Mouse (Mus musculus): ENCODE results near the gene Bcl7a.

Bcl7a gene

DNA sequence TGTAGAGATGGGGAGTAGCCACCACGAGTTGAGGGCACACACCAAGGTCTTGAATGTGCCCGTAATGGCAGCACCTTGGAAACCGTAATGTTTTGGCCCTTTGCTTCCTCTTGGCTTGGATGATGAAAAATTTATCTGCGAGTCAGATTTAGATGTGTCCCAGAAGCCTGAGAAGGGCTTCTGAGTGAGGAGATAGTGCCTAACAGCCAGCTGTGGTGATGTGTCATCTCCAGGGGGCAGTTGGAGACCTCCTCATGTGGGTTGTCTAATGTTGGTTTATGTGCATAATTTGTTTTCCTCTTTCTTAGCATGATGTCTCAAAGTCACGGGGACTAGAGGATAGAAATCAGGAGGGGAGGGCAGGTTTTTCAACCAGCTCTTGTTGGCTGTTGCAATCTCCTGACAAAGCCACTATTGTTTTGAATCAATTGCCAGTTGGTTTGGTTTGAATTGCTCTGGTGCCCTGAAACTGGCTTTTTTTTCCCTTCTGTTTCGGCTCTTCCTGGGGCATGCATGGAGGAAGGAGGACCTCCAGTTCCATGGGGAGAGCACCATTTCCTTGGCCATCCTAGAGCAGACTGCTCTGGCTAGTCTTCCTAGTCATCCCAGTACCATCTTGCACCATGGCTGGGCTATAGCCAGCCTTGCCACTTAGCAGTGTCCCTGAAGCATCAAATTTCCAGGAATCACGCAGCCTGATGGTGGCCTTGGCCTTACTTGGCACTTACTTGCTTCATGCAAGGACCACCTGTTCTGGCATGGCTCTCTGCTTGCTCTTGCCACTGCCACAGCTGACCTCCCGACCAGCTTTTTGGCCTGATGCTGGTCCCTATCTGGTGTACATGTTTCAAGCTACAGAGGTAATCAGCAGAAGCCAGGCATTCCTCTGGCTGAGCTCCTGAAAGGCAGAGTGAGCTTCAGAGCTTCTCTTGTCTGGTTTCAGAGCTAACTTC, 73.2 kb downstream of the Bcl7a start:
- DNase-seq (ENCODE audit: inconsistent ontology term), result peak; percentile 78

DNA sequence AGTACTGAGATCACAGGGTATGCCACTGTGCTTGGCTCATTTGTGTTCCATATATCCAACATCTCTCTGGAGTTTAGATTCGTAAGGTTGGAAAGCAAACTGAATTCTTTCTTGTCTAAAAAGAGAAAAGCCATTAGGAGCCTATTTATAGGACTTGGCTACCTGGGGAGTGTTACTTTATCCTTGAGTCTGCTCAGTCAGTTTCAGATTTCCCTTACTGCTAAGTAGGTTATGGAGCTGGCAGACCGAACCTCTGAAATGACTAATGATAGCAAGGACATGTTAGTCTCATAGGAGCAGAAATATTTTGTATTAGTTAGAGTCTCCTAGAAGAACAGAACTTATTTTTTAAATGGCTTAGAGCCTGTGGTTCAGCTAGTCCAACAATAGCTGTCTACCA, 80.3 kb downstream of the Bcl7a start:
- peak; percentile 38 for DNase-seq (ENCODE audit: inconsistent ontology term)

All from Muller cell, postnatal 12 days (primary cell).